Mouse (Mus musculus): ENCODE measurements around the gene Limch1. TPM values are rescaled to one million over a fixed set of nuclear protein-coding genes. Genes with fewer than 3 reads are reported as not detected.

Gene Limch1
- polyA plus RNA-seq, 1 experiment: 15.7 TPM

- Histone ChIP-seq H3K4me1 (ENCODE audit: control insufficient read depth, insufficient read depth, low read length) (no peaks in the 10 kb centered on the region), H3K9ac (ENCODE audit: low read depth, poor library complexity, severe bottlenecking) (no peak overlapping the region), H3K36me3 (ENCODE audit: control insufficient read depth, insufficient read depth, low read length, poor library complexity, severe bottlenecking) (no peaks in the 10 kb centered on the region), H3K27me3 (ENCODE audit: control insufficient read depth, insufficient read depth, low read length, poor library complexity, severe bottlenecking) (no peaks in the 10 kb centered on the region), H3K27ac (ENCODE audit: insufficient read depth, low read length) (no peak overlapping the region), H3K9me3 (replicated peaks; ENCODE audit: control insufficient read depth, insufficient read depth, low read length, poor library complexity, severe bottlenecking) (no peaks in the 10 kb centered on the region), H3K4me3 (ENCODE audit: low read depth, low read length) (no peak overlapping the region)
- TF ChIP-seq CTCF (IDR thresholded peaks at IDR 0.05; ENCODE audit: low read depth, low read length) (no peak), EP300 (IDR thresholded peaks at IDR 0.05; ENCODE audit: insufficient read depth, low read depth, low read length) (no peak), POLR2A (IDR thresholded peaks at IDR 0.05; ENCODE audit: insufficient read depth, low read length) (no peak)
These were observed 3.0 kb downstream of the Limch1 start for GRCm38 (mm10) chr5:66748448-66749115.

- TF ChIP-seq EP300 (IDR thresholded peaks at IDR 0.05; ENCODE audit: insufficient read depth, low read depth, low read length): no peak
- Histone ChIP-seq H3K36me3 (ENCODE audit: control insufficient read depth, insufficient read depth, low read length, poor library complexity, severe bottlenecking) (no peaks in the 10 kb centered on the region), H3K4me1 (ENCODE audit: control insufficient read depth, insufficient read depth, low read length) (no peaks in the 10 kb centered on the region), H3K9ac (ENCODE audit: low read depth, poor library complexity, severe bottlenecking) (no peak overlapping the region), H3K27ac (ENCODE audit: insufficient read depth, low read length) (no peak overlapping the region), H3K9me3 (replicated peaks; ENCODE audit: control insufficient read depth, insufficient read depth, low read length, poor library complexity, severe bottlenecking) (no peaks in the 10 kb centered on the region), H3K4me3 (ENCODE audit: low read depth, low read length) (no peak overlapping the region), H3K27me3 (ENCODE audit: control insufficient read depth, insufficient read depth, low read length, poor library complexity, severe bottlenecking) (no peaks in the 10 kb centered on the region)
These were observed 5.0 kb downstream of the Limch1 start for GRCm38 (mm10) chr5:66750641-66751040.

- no peaks in the 10 kb centered on the region for H3K4me1 ChIP-seq (ENCODE audit: control insufficient read depth, insufficient read depth, low read length)
- H3K4me3 ChIP-seq (ENCODE audit: low read depth, low read length): no peak overlapping the region
- no peaks in the 10 kb centered on the region for H3K27me3 ChIP-seq (ENCODE audit: control insufficient read depth, insufficient read depth, low read length, poor library complexity, severe bottlenecking)
- no peaks in the 10 kb centered on the region for H3K9me3 ChIP-seq (replicated peaks; ENCODE audit: control insufficient read depth, insufficient read depth, low read length, poor library complexity, severe bottlenecking)
- no peaks in the 10 kb centered on the region for H3K36me3 ChIP-seq (ENCODE audit: control insufficient read depth, insufficient read depth, low read length, poor library complexity, severe bottlenecking)
- H3K27ac ChIP-seq (ENCODE audit: insufficient read depth, low read length): no peak overlapping the region
- H3K9ac ChIP-seq (ENCODE audit: low read depth, poor library complexity, severe bottlenecking): no peak overlapping the region
- TF ChIP-seq EP300 (IDR thresholded peaks at IDR 0.05; ENCODE audit: insufficient read depth, low read depth, low read length) (no peak), CTCF (IDR thresholded peaks at IDR 0.05; ENCODE audit: low read depth, low read length) (no peak), POLR2A (IDR thresholded peaks at IDR 0.05; ENCODE audit: insufficient read depth, low read length) (no peak)
These were observed 5.8 kb downstream of the Limch1 start for GRCm38 (mm10) chr5:66751332-66751980.

- TF ChIP-seq EP300 (IDR thresholded peaks at IDR 0.05; ENCODE audit: insufficient read depth, low read depth, low read length) (no peak), CTCF (IDR thresholded peaks at IDR 0.05; ENCODE audit: low read depth, low read length) (no peak), POLR2A (IDR thresholded peaks at IDR 0.05; ENCODE audit: insufficient read depth, low read length) (no peak)
These were observed 8.0 kb downstream of the Limch1 start for GRCm38 (mm10) chr5:66753620-66754019.

GRCm38 (mm10) chr5:66756821-66757705, 11.4 kb downstream of the Limch1 start:
- Histone ChIP-seq H3K36me3 (ENCODE audit: control insufficient read depth, insufficient read depth, low read length, poor library complexity, severe bottlenecking) (no peaks in the 10 kb centered on the region), H3K27ac (ENCODE audit: insufficient read depth, low read length) (no peak overlapping the region), H3K9me3 (replicated peaks; ENCODE audit: control insufficient read depth, insufficient read depth, low read length, poor library complexity, severe bottlenecking) (no peaks in the 10 kb centered on the region), H3K27me3 (ENCODE audit: control insufficient read depth, insufficient read depth, low read length, poor library complexity, severe bottlenecking) (no peaks in the 10 kb centered on the region), H3K9ac (ENCODE audit: low read depth, poor library complexity, severe bottlenecking) (no peak overlapping the region), H3K4me3 (ENCODE audit: low read depth, low read length) (no peak overlapping the region), H3K4me1 (ENCODE audit: control insufficient read depth, insufficient read depth, low read length) (no peaks in the 10 kb centered on the region)
- TF ChIP-seq CTCF (IDR thresholded peaks at IDR 0.05; ENCODE audit: low read depth, low read length) (no peak), POLR2A (IDR thresholded peaks at IDR 0.05; ENCODE audit: insufficient read depth, low read length) (no peak), EP300 (IDR thresholded peaks at IDR 0.05; ENCODE audit: insufficient read depth, low read depth, low read length) (no peak)

More at GRCm38 (mm10) chr5:66753620-66754019, 8.0 kb downstream of the Limch1 start:
- no peaks in the 10 kb centered on the region for H3K27me3 ChIP-seq (ENCODE audit: control insufficient read depth, insufficient read depth, low read length, poor library complexity, severe bottlenecking)
- H3K9ac ChIP-seq (ENCODE audit: low read depth, poor library complexity, severe bottlenecking): no peak overlapping the region
- no peaks in the 10 kb centered on the region for H3K9me3 ChIP-seq (replicated peaks; ENCODE audit: control insufficient read depth, insufficient read depth, low read length, poor library complexity, severe bottlenecking)
- no peaks in the 10 kb centered on the region for H3K36me3 ChIP-seq (ENCODE audit: control insufficient read depth, insufficient read depth, low read length, poor library complexity, severe bottlenecking)
- H3K4me1 ChIP-seq (ENCODE audit: control insufficient read depth, insufficient read depth, low read length): no peaks in the 10 kb centered on the region
- H3K4me3 ChIP-seq (ENCODE audit: low read depth, low read length): no peak overlapping the region
- H3K27ac ChIP-seq (ENCODE audit: insufficient read depth, low read length): no peak overlapping the region
